Mouse (Mus musculus) midbrain, embryonic 14.5 days (tissue): ENCODE results near the gene Nras. TPM values are rescaled to one million over a fixed set of nuclear protein-coding genes. Genes with fewer than 3 reads are reported as not detected.

Experiments
- ATAC-seq: fragments of 200-750 bp; cut with Nextera tagmentation; 2 replicates; pipeline ENCODE4 v1.8.0; 2017; ENCODE audit warnings: moderate number of reproducible peaks, moderate library complexity; ENCODE audit not compliant: low FRiP score, low TSS enrichment
- DNase-seq: peaks from one replicate; pipeline ENCODE4 v3.0.0-alpha.2; 2015
- H3K27ac ChIP-seq: fragments of 300-500 bp; sonication (generic); replicated peaks from 2 replicates; pipeline ENCODE4 v1.5.1; 2014; ENCODE audit warnings: mild to moderate bottlenecking, low read depth, low read length, moderate library complexity
- H3K27me3 ChIP-seq: fragments of 300-500 bp; sonication (generic); 2 replicates; pipeline ENCODE4 v1.6.1; 2014; ENCODE audit warnings: low read length, control low read depth, mixed read lengths; ENCODE audit not compliant: control insufficient read depth, insufficient read depth
- H3K36me3 ChIP-seq: fragments of 300-500 bp; sonication (generic); 2 replicates; pipeline ENCODE4 v1.6.1; 2014; ENCODE audit warnings: low read length, control low read depth; ENCODE audit not compliant: control insufficient read depth, insufficient read depth
- H3K4me1 ChIP-seq: fragments of 300-500 bp; sonication (generic); 2 replicates; pipeline ENCODE4 v1.6.1; 2014; ENCODE audit warnings: mild to moderate bottlenecking, antibody characterized with exemption, low read length, control low read depth; ENCODE audit not compliant: control insufficient read depth, insufficient read depth
- H3K4me2 ChIP-seq: fragments of 300-500 bp; sonication (generic); 2 replicates; pipeline ENCODE4 v1.6.1; 2014; ENCODE audit warnings: mild to moderate bottlenecking, low read length, moderate library complexity
- H3K4me3 ChIP-seq: fragments of 300-500 bp; sonication (generic); replicated peaks from 2 replicates; pipeline ENCODE4 v1.5.1; 2014; ENCODE audit warnings: low read depth, low read length
- H3K9ac ChIP-seq: fragments of 300-500 bp; sonication (generic); replicated peaks from 2 replicates; pipeline ENCODE4 v1.6.1; 2014; ENCODE audit warnings: mild to moderate bottlenecking, low read length, moderate library complexity
- H3K9me3 ChIP-seq: fragments of 300-500 bp; sonication (generic); 2 replicates; pipeline ENCODE4 v1.6.1; 2016; ENCODE audit warnings: low read length, control low read depth, mixed read lengths; ENCODE audit not compliant: control insufficient read depth
- WGBS: fragments of 180-500 bp; shearing (Covaris S2); extraction: QIAGEN DNeasy Blood & Tissue Kit; methylation state at CpG from one replicate; pipeline ENCODE4 v1.1.7; 2014; 5-methylcytosine and 5-hydroxymethylcytosine counted together
- polyA plus RNA-seq: library from polyadenylated mRNA; unstranded; fragments of >200 nt; fragmentation: Nextera tagmentation; extraction: Ambion mirVana; gene quantifications from 2 replicates; pipeline ENCODE4 v1.2.1, GENCODE M21; 2014

Gene Nras
- polyA plus RNA-seq, 1 experiment from 2014 or later = 95.8 TPM

GRCm38 (mm10) chr3:103102454-103103390, 44.6 kb downstream of the Nras start, which contains the start of gene Dennd2c:
Dennd2c (plus strand) TSS chr3:103102604.
- Histone ChIP-seq H3K9me3 (no peaks in the 10 kb centered on the region), H3K36me3 (no peaks in the 10 kb centered on the region), H3K4me1 (peaks cover 4% of the 10 kb centered on the region; the same call in 1 of the 2 replicates), H3K4me3 (peak within 1 kb of the TSS; percentile 43), H3K27ac (no peak within 1 kb of the TSS), H3K9ac (peak within 1 kb of the TSS; percentile 39), H3K27me3 (peaks cover 17% of the 10 kb centered on the region), H3K4me2 (peak within 1 kb of the TSS; percentile 75)
- peak; percentile 92 for ATAC-seq
- peak; percentile 79 for DNase-seq
- WGBS = 2% methylated on average over 72 of the region's 72 CpGs

GRCm38 (mm10) chr3:103107565-103108240, 49.6 kb downstream of the Nras start:
- ATAC-seq (no peak), DNase-seq (no peak)
- no peak overlapping the region for H3K9ac ChIP-seq
- no peaks in the 10 kb centered on the region for H3K4me1 ChIP-seq
- no peaks in the 10 kb centered on the region for H3K36me3 ChIP-seq
- H3K4me3 ChIP-seq = no peak overlapping the region
- H3K27ac ChIP-seq = no peak overlapping the region
- H3K27me3 ChIP-seq = peaks cover 11% of the 10 kb centered on the region
- 90% methylated on average over 7 of the region's 7 CpGs for WGBS
- H3K4me2 ChIP-seq = no peak overlapping the region
- no peaks in the 10 kb centered on the region for H3K9me3 ChIP-seq

GRCm38 (mm10) chr3:103112216-103112615, 54.1 kb downstream of the Nras start:
- H3K27me3 ChIP-seq = no peaks in the 10 kb centered on the region
- no peaks in the 10 kb centered on the region for H3K36me3 ChIP-seq
- H3K4me1 ChIP-seq = no peaks in the 10 kb centered on the region
- H3K9me3 ChIP-seq = no peaks in the 10 kb centered on the region
- ATAC-seq (no peak), DNase-seq (no peak)
- H3K27ac ChIP-seq = no peak overlapping the region
- no peak overlapping the region for H3K9ac ChIP-seq
- 86% methylated on average over 5 of the region's 5 CpGs for WGBS
- no peak overlapping the region for H3K4me3 ChIP-seq
- H3K4me2 ChIP-seq = no peak overlapping the region

Other genes with a start within 250 kb of the Nras start
- gene Sycp1, start 122.2 kb upstream of the Nras start, polyA plus RNA-seq = not detected in 2 replicates
- gene Nr1h5, start 94.2 kb upstream of the Nras start, polyA plus RNA-seq = 0.07 TPM in 2 replicates
- gene Sike1, start 62.6 kb upstream of the Nras start, polyA plus RNA-seq = 59.0 and 59.8 TPM in 2 replicates
- 416 and 554 TPM in 2 replicates for gene Csde1, start 37.9 kb upstream of the Nras start, polyA plus RNA-seq
- not detected in 2 replicates for gene Ampd1, start 15.7 kb downstream of the Nras start, polyA plus RNA-seq
- 0.84 and 0.97 TPM in 2 replicates for gene Dennd2c, start 44.3 kb downstream of the Nras start, polyA plus RNA-seq
- gene Bcas2, start 113.4 kb downstream of the Nras start, polyA plus RNA-seq = 221 and 246 TPM in 2 replicates
- 31.3 and 39.0 TPM in 2 replicates for gene Trim33, start 221.0 kb downstream of the Nras start, polyA plus RNA-seq